Mouse (Mus musculus) E14TG2a.4 (cell line): Measurements from ENCODE around the gene Foxe3.

Source experiments
- H3K27me3 ChIP-seq: 2 replicates; pipeline ENCODE4 v1.6.1; 2014; ENCODE audit warnings: low read length, control low read depth; ENCODE audit not compliant: insufficient read depth
- H3K36me3 ChIP-seq: 2 replicates; pipeline ENCODE4 v1.6.1; 2014; ENCODE audit warnings: low read length, control low read depth; ENCODE audit not compliant: insufficient read depth
- H3K4me1 ChIP-seq: replicated peaks from 2 replicates; pipeline ENCODE4 v1.6.1; 2014; ENCODE audit warnings: low read depth, low read length, control low read depth
- H3K4me3 ChIP-seq: replicated peaks from 2 replicates; pipeline ENCODE4 v1.5.1; 2014; ENCODE audit warnings: mild to moderate bottlenecking, low read length
- H3K9me3 ChIP-seq: 2 replicates; pipeline ENCODE4 v1.6.1; 2014; ENCODE audit warnings: low read length, control low read depth
- CTCF ChIP-seq: conservative IDR thresholded peaks from 2 replicates; pipeline ENCODE4 v1.5.1; 2014; ENCODE audit warnings: low read length
- NANOG ChIP-seq: IDR thresholded peaks from 2 replicates; pipeline ENCODE4 v1.6.1; 2014; ENCODE audit warnings: borderline replicate concordance, low read length, mixed read lengths
- POU5F1 ChIP-seq: IDR thresholded peaks from 2 replicates; pipeline ENCODE4 v1.6.1; 2014; ENCODE audit warnings: low read length, borderline replicate concordance

Gene Foxe3

GRCm38 (mm10) chr4:114947852-114948481 lies 22.2 kb upstream of the Foxe3 start:
- Histone ChIP-seq H3K9me3 (no peaks in the 10 kb centered on the region), H3K27me3 (peaks cover 23% of the 10 kb centered on the region), H3K4me3 (no peak overlapping the region), H3K4me1 (no peaks in the 10 kb centered on the region), H3K36me3 (no peaks in the 10 kb centered on the region)
- no peak for TF ChIP-seq CTCF
- no peak for TF ChIP-seq NANOG
- no peak for TF ChIP-seq POU5F1

DNA sequence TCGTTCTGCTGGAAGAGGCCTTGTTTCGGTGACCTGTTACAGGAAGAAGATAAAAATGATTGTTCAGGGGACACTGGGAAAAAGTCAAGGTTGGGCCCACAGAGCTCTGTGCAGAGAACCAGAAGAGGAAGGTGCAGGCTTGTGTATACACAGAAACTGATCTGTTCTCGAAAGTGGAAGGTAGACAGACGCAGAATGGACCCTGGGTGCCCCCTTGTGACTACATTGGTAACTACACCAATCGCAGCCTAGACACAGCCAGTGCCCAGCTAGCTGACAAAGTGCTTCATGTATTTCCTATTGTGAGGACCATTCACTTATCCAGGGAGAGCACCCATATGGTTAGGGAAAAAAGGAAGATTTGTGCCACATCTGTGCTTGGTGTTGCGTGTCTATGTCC lies 21.6 kb upstream of the Foxe3 start:
- peaks cover 23% of the 10 kb centered on the region for H3K27me3 ChIP-seq
- H3K4me3 ChIP-seq = no peak overlapping the region
- no peaks in the 10 kb centered on the region for H3K9me3 ChIP-seq
- H3K4me1 ChIP-seq = 0 out of 2 replicates have a peak, but pooled peaks cover under 1% of the 10 kb centered on the region
- TF ChIP-seq POU5F1 (no peak), NANOG (no peak), CTCF (peak; percentile 77)
- no peaks in the 10 kb centered on the region for H3K36me3 ChIP-seq

DNA sequence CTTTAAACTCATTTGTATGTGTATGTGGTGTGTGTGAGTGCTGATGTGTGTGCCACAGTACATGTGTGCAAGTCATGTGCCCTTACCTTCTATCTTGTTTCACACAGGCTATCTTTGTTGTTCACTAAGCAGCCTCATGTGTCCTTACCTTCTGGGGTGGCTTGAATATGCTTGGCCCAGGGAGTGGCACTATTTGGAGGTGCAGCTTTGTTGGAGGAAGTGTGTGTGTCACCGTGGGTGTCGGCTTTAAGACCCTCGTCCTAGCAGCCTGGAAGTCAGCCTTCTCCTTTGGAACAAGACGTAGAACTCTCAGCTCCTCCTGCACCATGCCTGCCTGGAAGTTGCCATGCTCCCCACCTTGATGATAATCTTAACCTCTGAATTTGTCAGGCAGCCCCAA lies 20.6 kb upstream of the Foxe3 start:
- Histone ChIP-seq H3K27me3 (peaks cover 23% of the 10 kb centered on the region), H3K36me3 (no peaks in the 10 kb centered on the region), H3K4me3 (no peak overlapping the region), H3K9me3 (no peaks in the 10 kb centered on the region), H3K4me1 (0 out of 2 replicates have a peak, but pooled peaks cover 3% of the 10 kb centered on the region)
- TF ChIP-seq CTCF = no peak
- no peak for TF ChIP-seq POU5F1

GRCm38 (mm10) chr4:114945021-114945420 lies 19.2 kb upstream of the Foxe3 start:
- 0 out of 2 replicates have a peak, but pooled peaks cover 3% of the 10 kb centered on the region for H3K4me1 ChIP-seq
- no peaks in the 10 kb centered on the region for H3K9me3 ChIP-seq
- no peak overlapping the region for H3K4me3 ChIP-seq
- H3K27me3 ChIP-seq = peaks cover 27% of the 10 kb centered on the region
- H3K36me3 ChIP-seq = no peaks in the 10 kb centered on the region
- TF ChIP-seq POU5F1 (no peak), NANOG (no peak), CTCF (no peak)

- TF ChIP-seq CTCF = no peak
- Histone ChIP-seq H3K9me3 (no peaks in the 10 kb centered on the region), H3K4me1 (0 out of 2 replicates have a peak, but pooled peaks cover 3% of the 10 kb centered on the region), H3K27me3 (peaks cover 29% of the 10 kb centered on the region), H3K4me3 (no peak overlapping the region), H3K36me3 (no peaks in the 10 kb centered on the region)
These were observed 16.8 kb upstream of the Foxe3 start for GRCm38 (mm10) chr4:114942583-114942982.

GRCm38 (mm10) chr4:114942112-114942511 lies 16.3 kb upstream of the Foxe3 start:
- H3K4me1 ChIP-seq = 0 out of 2 replicates have a peak, but pooled peaks cover 3% of the 10 kb centered on the region
- TF ChIP-seq NANOG (no peak), POU5F1 (no peak), CTCF (no peak)

GRCm38 (mm10) chr4:114941311-114941710 lies 15.5 kb upstream of the Foxe3 start:
- Histone ChIP-seq H3K36me3 (no peaks in the 10 kb centered on the region), H3K4me1 (0 out of 2 replicates have a peak, but pooled peaks cover 3% of the 10 kb centered on the region), H3K9me3 (no peaks in the 10 kb centered on the region), H3K4me3 (no peak overlapping the region), H3K27me3 (peaks cover 32% of the 10 kb centered on the region)
- TF ChIP-seq NANOG (no peak), CTCF (no peak), POU5F1 (no peak)

More at GRCm38 (mm10) chr4:114942112-114942511, 16.3 kb upstream of the Foxe3 start:
- no peak overlapping the region for H3K4me3 ChIP-seq
- H3K27me3 ChIP-seq = peaks cover 33% of the 10 kb centered on the region
- H3K36me3 ChIP-seq = no peaks in the 10 kb centered on the region
- H3K9me3 ChIP-seq = no peaks in the 10 kb centered on the region

- Histone ChIP-seq H3K27me3 (peaks cover 38% of the 10 kb centered on the region), H3K36me3 (no peaks in the 10 kb centered on the region), H3K4me1 (0 out of 2 replicates have a peak, but pooled peaks cover 3% of the 10 kb centered on the region), H3K4me3 (no peak overlapping the region), H3K9me3 (no peaks in the 10 kb centered on the region)
- TF ChIP-seq POU5F1 (no peak), CTCF (no peak), NANOG (no peak)
These were observed 12.4 kb upstream of the Foxe3 start for GRCm38 (mm10) chr4:114938248-114938647.

GRCm38 (mm10) chr4:114937459-114938047 lies 11.7 kb upstream of the Foxe3 start:
- Histone ChIP-seq H3K27me3 (peaks cover 43% of the 10 kb centered on the region), H3K36me3 (no peaks in the 10 kb centered on the region), H3K4me1 (0 out of 2 replicates have a peak, but pooled peaks cover 3% of the 10 kb centered on the region), H3K4me3 (no peak overlapping the region), H3K9me3 (no peaks in the 10 kb centered on the region)
- TF ChIP-seq NANOG (no peak), POU5F1 (no peak), CTCF (no peak)
